Mouse (Mus musculus) C2C12 (cell line): ENCODE results near the gene Atp11c. TPM values are rescaled to one million over a fixed set of nuclear protein-coding genes. Genes with fewer than 3 reads are reported as not detected.
A peak's percentile ranks its signal among the peaks of the same experiment; 100 is the strongest.

Experiments
- H3K27me3 ChIP-seq: one replicate; pipeline ENCODE4 v1.6.1; 2011; ENCODE audit not compliant: control insufficient read depth, insufficient read depth, insufficient read length
- H3K36me3 ChIP-seq: one replicate; pipeline ENCODE4 v1.6.1; 2011; ENCODE audit not compliant: control insufficient read depth, insufficient read depth
- H3K4me3 ChIP-seq: one replicate; pipeline ENCODE4 v1.5.1; 2011; ENCODE audit warnings: mild to moderate bottlenecking, control low read depth; ENCODE audit not compliant: poor library complexity, insufficient read depth, severe bottlenecking
- H3K79me2 ChIP-seq: one replicate; pipeline ENCODE4 v1.6.1; 2011; ENCODE audit not compliant: control insufficient read depth, insufficient read depth
- H3K79me3 ChIP-seq: one replicate; pipeline ENCODE4 v1.6.1; 2011; ENCODE audit warnings: low read depth, control low read depth
- H3ac ChIP-seq: one replicate; pipeline ENCODE3; 2011; ENCODE audit warnings: low read depth; ENCODE audit not compliant: control insufficient read depth, insufficient read length
- CEBPB ChIP-seq: IDR thresholded peaks from one replicate; pipeline ENCODE4 v1.6.1; 2011; ENCODE audit warnings: low read depth, mild to moderate bottlenecking, control low read depth, moderate library complexity
- CTCF ChIP-seq: IDR thresholded peaks from one replicate; pipeline ENCODE4 v1.5.1; 2011; ENCODE audit not compliant: control insufficient read depth, insufficient read depth, insufficient read length
- FOSL1 ChIP-seq: IDR thresholded peaks from one replicate; pipeline ENCODE4 v1.8.0; 2011; ENCODE audit warnings: mild to moderate bottlenecking, low read length; ENCODE audit not compliant: poor library complexity, insufficient read depth, severe bottlenecking
- MAX ChIP-seq: IDR thresholded peaks from one replicate; pipeline ENCODE4 v1.6.1; 2011; ENCODE audit warnings: mild to moderate bottlenecking, control low read depth
- MYOD1 ChIP-seq: IDR thresholded peaks from one replicate; pipeline ENCODE4 v1.6.1; 2011; ENCODE audit warnings: low read depth; ENCODE audit not compliant: control insufficient read depth, insufficient read length
- MYOG ChIP-seq: IDR thresholded peaks from one replicate; pipeline ENCODE4 v1.6.1; 2011; ENCODE audit not compliant: control insufficient read depth, insufficient read length; ENCODE audit errors: extremely low read depth
- USF1 ChIP-seq: IDR thresholded peaks from one replicate; pipeline ENCODE4 v1.6.1; 2011; ENCODE audit warnings: low read depth, mild to moderate bottlenecking, control low read depth, moderate library complexity
- polyA plus RNA-seq: library from polyadenylated mRNA; unstranded; fragments of >200 nt; fragmentation: generic; extraction: Trizol; gene quantifications from one replicate; pipeline ENCODE4 v1.2.1, GENCODE M21; 2012; ENCODE audit warnings: missing spikeins

The Atp11c gene
- polyA plus RNA-seq, 1 experiment = 2.0 TPM

DNA sequence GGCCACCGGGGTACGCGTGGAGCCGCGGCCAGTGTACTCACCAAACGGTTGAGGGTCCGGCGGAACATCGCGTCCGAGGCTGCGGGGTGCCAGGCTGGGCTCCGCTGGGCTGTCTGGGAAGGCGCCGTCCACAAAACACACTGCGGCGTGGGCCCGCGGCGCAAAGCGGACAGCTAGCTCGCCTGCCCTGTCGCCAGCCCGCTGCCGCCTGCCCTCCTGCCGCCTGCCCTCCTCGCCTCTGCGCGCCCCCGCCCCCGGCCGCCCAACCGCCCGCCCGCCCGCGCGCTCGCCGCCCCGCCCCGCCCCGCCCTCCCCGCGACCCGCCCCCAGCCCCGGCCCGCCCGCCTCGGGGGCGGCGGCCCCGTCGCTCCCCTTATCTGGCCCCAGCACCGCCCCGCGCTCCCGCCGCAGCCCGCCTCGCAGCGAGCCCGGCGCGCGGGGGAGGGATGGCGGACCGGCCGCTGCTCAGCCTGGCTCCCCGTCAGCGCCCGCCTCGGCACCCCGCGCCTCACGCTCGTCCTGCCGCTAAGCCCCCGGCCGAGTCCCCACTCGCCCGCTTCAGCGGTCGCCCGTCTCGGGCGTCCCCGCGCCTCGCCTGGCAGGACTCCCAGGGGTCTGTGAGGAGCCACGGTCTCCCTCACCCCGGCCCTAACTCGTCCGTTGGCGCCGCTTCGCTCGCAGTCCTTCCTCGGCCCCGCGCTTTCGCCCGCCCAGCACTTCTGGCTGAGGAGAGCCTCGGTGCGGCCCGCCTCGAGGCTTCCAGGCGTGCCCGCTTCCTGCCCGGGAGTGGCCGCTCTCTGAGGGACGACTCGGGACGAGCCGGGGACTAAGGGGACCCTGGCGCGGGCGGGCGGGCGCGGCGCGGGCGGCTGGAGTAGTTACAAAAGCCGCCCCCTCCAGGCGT is 188.5 kb downstream of the Atp11c start:
- peaks cover 8% of the 10 kb centered on the region for H3K79me2 ChIP-seq
- TF ChIP-seq CTCF (no peak), MYOD1 (no peak), FOSL1 (no peak), CEBPB (no peak), MYOG (no peak), USF1 (no peak), MAX (no peak)
- peak overlapping the region; percentile 37 for H3K4me3 ChIP-seq
- H3K27me3 ChIP-seq = no peaks in the 10 kb centered on the region
- peak overlapping the region; percentile 98 for H3ac ChIP-seq
- H3K36me3 ChIP-seq = no peaks in the 10 kb centered on the region
- peaks cover 8% of the 10 kb centered on the region for H3K79me3 ChIP-seq

DNA sequence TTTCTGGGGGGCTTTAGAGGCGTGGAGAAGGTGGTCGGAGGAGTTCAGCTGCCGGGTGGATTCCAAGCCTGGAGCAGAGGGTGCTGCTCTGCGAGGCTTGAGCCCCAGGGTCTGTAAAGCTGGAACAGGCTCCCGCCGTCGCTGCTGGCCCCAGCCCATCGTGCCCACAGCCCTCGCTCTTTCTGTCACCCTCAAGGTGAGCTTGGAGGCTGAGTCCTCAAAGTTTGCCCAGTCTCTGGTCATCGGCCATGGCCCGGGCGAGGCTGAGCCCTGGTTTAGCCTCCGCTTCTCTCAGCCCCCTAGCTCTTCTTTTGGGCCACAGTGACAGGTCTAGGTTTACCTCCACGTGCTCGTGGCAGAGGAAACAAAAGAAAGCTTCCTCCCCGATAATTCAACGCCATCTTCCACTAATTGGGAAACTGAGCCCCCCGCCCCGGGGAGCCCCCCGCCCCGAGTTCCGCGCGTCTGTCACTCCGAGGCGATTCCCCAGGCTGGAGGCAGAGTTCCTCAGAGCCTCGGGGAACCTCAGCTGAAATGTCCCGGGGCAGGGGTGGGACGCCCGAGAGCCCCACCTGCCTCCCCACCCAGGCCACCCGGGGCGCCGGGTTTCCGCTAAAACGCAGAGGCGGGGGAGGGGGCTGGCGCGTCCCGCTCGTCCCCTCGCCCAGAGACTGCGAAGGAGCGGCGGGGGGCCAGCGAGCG is 189.3 kb downstream of the Atp11c start:
- peak overlapping the region; percentile 98 for H3ac ChIP-seq
- peaks cover 8% of the 10 kb centered on the region for H3K79me2 ChIP-seq
- H3K4me3 ChIP-seq = peak overlapping the region; percentile 34
- no peaks in the 10 kb centered on the region for H3K36me3 ChIP-seq
- no peak for TF ChIP-seq USF1
- TF ChIP-seq MAX = no peak
- TF ChIP-seq CEBPB = no peak
- TF ChIP-seq FOSL1 = no peak
- TF ChIP-seq MYOD1 = no peak
- TF ChIP-seq CTCF = no peak
- TF ChIP-seq MYOG = no peak
- peaks cover 10% of the 10 kb centered on the region for H3K79me3 ChIP-seq
- no peaks in the 10 kb centered on the region for H3K27me3 ChIP-seq

DNA sequence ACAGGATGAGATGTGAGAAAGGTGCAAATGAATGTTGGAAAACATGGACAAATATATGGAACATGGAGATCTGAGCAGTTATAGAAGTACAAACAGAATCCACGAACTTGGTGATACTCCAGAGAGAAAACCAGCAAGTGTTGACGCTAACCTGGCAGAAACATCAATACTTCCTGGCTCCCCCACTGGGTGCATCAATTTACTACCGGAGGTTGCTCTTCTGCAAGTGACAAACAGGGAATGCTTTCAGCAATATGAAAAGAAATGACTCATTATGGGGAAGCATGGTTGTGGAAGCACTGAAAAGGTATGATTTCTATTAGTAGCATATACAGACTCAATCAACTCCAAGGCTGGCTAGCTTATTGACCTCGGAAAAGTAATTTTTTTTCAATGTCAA is 198.2 kb downstream of the Atp11c start:
- H3K27me3 ChIP-seq = no peaks in the 10 kb centered on the region
- H3K79me2 ChIP-seq = peaks cover 15% of the 10 kb centered on the region
- TF ChIP-seq MAX (no peak), MYOG (no peak), CEBPB (no peak), CTCF (no peak), FOSL1 (no peak), MYOD1 (no peak), USF1 (no peak)
- H3ac ChIP-seq = no peak overlapping the region
- H3K4me3 ChIP-seq = no peak overlapping the region
- H3K79me3 ChIP-seq = peaks cover 5% of the 10 kb centered on the region
- no peaks in the 10 kb centered on the region for H3K36me3 ChIP-seq

DNA sequence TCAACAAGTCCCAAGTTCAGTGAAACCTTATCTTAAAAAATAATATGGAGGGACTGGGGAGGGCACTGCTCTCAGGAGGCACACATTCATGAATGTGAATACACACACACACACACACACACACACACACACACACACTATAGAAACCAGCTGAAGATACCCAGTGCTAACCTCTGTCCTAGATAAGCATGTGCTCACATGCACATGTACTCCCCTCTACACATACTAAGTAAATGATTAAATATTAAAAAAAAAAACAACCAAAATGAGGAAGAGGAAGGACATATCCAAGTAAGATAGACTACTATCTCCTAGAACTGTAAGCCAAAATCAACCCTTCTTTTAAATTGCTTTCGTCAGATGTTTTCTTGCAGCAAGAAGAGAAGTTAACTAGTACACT is 205.6 kb downstream of the Atp11c start:
- peaks cover 17% of the 10 kb centered on the region for H3K79me2 ChIP-seq
- TF ChIP-seq FOSL1 (no peak), CEBPB (no peak), MYOD1 (no peak), MYOG (no peak), USF1 (no peak), CTCF (no peak), MAX (no peak)
- H3K4me3 ChIP-seq = no peak overlapping the region
- no peaks in the 10 kb centered on the region for H3K36me3 ChIP-seq
- no peak overlapping the region for H3ac ChIP-seq
- H3K79me3 ChIP-seq = peaks cover 2% of the 10 kb centered on the region
- H3K27me3 ChIP-seq = no peaks in the 10 kb centered on the region

DNA sequence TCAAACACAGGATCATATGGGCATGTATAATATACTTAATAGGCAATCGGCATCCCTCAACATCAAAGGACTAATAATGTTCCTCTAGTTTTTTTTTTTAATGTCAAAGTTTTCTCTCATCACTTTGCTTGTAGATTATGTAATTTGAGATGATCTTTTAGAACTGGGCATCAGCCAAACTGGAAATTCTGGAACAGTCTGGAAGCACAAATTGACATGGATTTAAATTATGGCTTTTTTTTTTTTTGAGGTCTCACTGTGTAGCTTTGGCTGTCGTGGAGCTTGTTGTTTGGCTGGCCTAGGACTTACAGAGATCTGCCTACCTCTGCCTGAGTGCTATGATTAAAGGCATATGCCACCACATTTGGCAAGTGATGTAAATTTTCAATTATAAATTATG is 210.8 kb downstream of the Atp11c start:
- no peak overlapping the region for H3K4me3 ChIP-seq
- H3K79me2 ChIP-seq = peaks cover 9% of the 10 kb centered on the region
- TF ChIP-seq USF1 (no peak), MYOD1 (no peak), MYOG (no peak), FOSL1 (no peak), CTCF (no peak), MAX (no peak), CEBPB (no peak)
- H3K79me3 ChIP-seq = peaks cover 2% of the 10 kb centered on the region
- H3K36me3 ChIP-seq = no peaks in the 10 kb centered on the region
- H3K27me3 ChIP-seq = no peaks in the 10 kb centered on the region
- no peak overlapping the region for H3ac ChIP-seq

DNA sequence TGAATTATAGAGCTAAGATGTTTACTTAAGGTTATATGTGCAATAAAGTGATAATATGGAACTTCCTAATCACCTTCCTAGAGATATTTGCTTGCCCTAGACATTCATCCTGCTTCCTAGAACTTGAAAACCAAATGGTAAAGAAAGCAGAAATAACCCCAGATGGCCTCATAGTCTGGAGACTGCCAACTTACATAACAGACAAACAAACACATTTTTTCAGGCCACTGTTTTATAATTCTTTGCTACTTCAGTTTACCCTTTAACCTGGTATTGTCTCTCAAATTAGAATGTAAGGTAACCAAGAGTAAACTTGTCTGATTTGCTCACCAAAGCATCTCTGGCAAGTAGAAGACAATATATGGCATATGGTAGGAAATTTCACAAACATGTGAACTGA is 212.1 kb downstream of the Atp11c start:
- H3ac ChIP-seq = no peak overlapping the region

More for the DNA sequence above, 212.1 kb downstream of the Atp11c start:
- TF ChIP-seq MYOD1 (no peak), USF1 (no peak), CTCF (no peak), CEBPB (no peak), MAX (no peak)
- H3K36me3 ChIP-seq = no peaks in the 10 kb centered on the region
- H3K27me3 ChIP-seq = no peaks in the 10 kb centered on the region
- peaks cover 9% of the 10 kb centered on the region for H3K79me2 ChIP-seq
- H3K4me3 ChIP-seq = no peak overlapping the region
- no peaks in the 10 kb centered on the region for H3K79me3 ChIP-seq
